Mouse (Mus musculus): ENCODE data around the gene Pla2g4e.

The Pla2g4e gene

GRCm38 (mm10) chr2:120124096-120124495 lies 121.0 kb downstream of the Pla2g4e start:
- DNase-seq (ENCODE audit: low read depth, low spot score) = no peak

GRCm38 (mm10) chr2:120122983-120123382 lies 122.2 kb downstream of the Pla2g4e start:
- DNase-seq (ENCODE audit: low read depth, low spot score) = no peak

- no peak for DNase-seq (ENCODE audit: low read depth, low spot score)
These were observed 127.8 kb downstream of the Pla2g4e start for GRCm38 (mm10) chr2:120117346-120117745.

All from retina, postnatal 7 days (tissue).